In genomic region chr10:83022616-83023015, GRCm38 (mm10) we compare ENCODE assay signal across 22 mouse cellular contexts. TPM values are rescaled to one million over a fixed set of nuclear protein-coding genes. Genes with fewer than 3 reads are reported as not detected.
A peak's percentile ranks its signal among the peaks of the same experiment; 100 is the strongest.
DNase-seq lines count a peak whose midpoint lies in the region; ATAC-seq and TF ChIP-seq lines count a peak whose summit lies in the region.
"Had no signal": no experiment of that assay in that cellular context is flagged by ENCODE, and none has a peak within 500 bp of the region (broad histone marks: within the 10 kb centered on the region; RNA-seq: fewer than 3 reads in every experiment).

No protein-coding gene starts in this region.

- H3K27ac ChIP-seq in liver, embryonic 13.5 days = peak overlapping the region; percentile 98; the same call in 1 of the 2 replicates
- H3K27ac ChIP-seq in liver, embryonic 11.5 days (ENCODE audit: low read depth, low read length) = no peak overlapping the region
- peak overlapping the region; percentile 95 for H3K27ac ChIP-seq in liver, embryonic 15.5 days (replicated peaks)
- H3K27ac ChIP-seq in MEL (ENCODE audit: control insufficient read depth, low read depth, low read length) = no peak overlapping the region

- H3K79me2 ChIP-seq in MEL (ENCODE audit: control insufficient read depth, insufficient read depth, low read length, poor library complexity) = peaks cover 12% of the 10 kb centered on the region

- ATAC-seq in liver, embryonic 13.5 days (ENCODE audit: low read depth) = no peak
- no peak for ATAC-seq in liver, embryonic 11.5 days (replicated peaks; ENCODE audit: low FRiP score)
- ATAC-seq in liver, embryonic 15.5 days (ENCODE audit: insufficient read depth) = no peak
- ATAC-seq: activated CD4-positive, CD25-positive, alpha-beta regulatory T cell, adult 4 months; CD4-positive, CD25-positive, alpha-beta regulatory T cell, adult 4 months; Patski had no signal

- DNase-seq in liver, embryonic 13.5 days = no peak
- no peak for DNase-seq in liver, embryonic 11.5 days (ENCODE audit: low spot score)
- no peak for DNase-seq in liver
- peak; percentile 47 for DNase-seq in MEL (ENCODE audit: low read depth, low spot score)
- no peak for DNase-seq in heart, adult 8-10 months (ENCODE audit: low spot score)
- DNase-seq: adrenal gland, adult 2 months; adrenal gland, adult 8-10 months; adrenal gland, postnatal 10 days; adrenal gland, postnatal 14 days; adrenal gland, postnatal 25 days; adrenal gland, postnatal 36 days; B cell, adult 2 months; cerebellum, adult 11 months; cerebellum, adult 11-12 months; cerebellum, adult 18-20 months; cerebellum, adult 2 months had no signal

- TF ChIP-seq EP300 in MEL (IDR thresholded peaks at IDR 0.05; ENCODE audit: low read depth in 1 of 2, low read length in 2 of 2) = 0 out of 4 replicates have a peak, but pooled peaks of 1 of the 2 experiments have one; percentile 9

- no peaks in the 10 kb centered on the region for H3K27me3 ChIP-seq in liver, embryonic 13.5 days
- no peaks in the 10 kb centered on the region for H3K27me3 ChIP-seq in liver, embryonic 11.5 days (replicated peaks; ENCODE audit: control insufficient read depth, insufficient read depth, low read length)
- H3K27me3 ChIP-seq in liver, embryonic 15.5 days = no peaks in the 10 kb centered on the region
- no peaks in the 10 kb centered on the region for H3K27me3 ChIP-seq in MEL (ENCODE audit: control insufficient read depth in 1 of 2, insufficient read depth in 2 of 2, low read length in 2 of 2)
- H3K27me3 ChIP-seq: CH12.LX, Patski had no signal

- H3K9ac ChIP-seq in liver, embryonic 13.5 days = no peak overlapping the region
- no peak overlapping the region for H3K9ac ChIP-seq in liver, embryonic 11.5 days (ENCODE audit: low read depth, low read length)
- H3K9ac ChIP-seq in liver, embryonic 15.5 days = no peak overlapping the region
- no peak overlapping the region for H3K9ac ChIP-seq in MEL (ENCODE audit: control insufficient read depth, low read depth, low read length, poor library complexity, severe bottlenecking)

- no peaks in the 10 kb centered on the region; the same call in 1 of the 2 replicates for H3K36me3 ChIP-seq in liver, embryonic 13.5 days
- peaks cover 3% of the 10 kb centered on the region; the same call in 1 of the 2 replicates for H3K36me3 ChIP-seq in liver, embryonic 11.5 days (ENCODE audit: control insufficient read depth, insufficient read depth, low read length)
- no peaks in the 10 kb centered on the region for H3K36me3 ChIP-seq in liver, embryonic 15.5 days (replicated peaks)
- H3K36me3 ChIP-seq in MEL (ENCODE audit: control insufficient read depth in 1 of 2, insufficient read depth in 2 of 2, low read length in 2 of 2) = peaks cover 0 to 19% of the 10 kb centered on the region in 2 experiments; a peak in 2 of 4 replicates

- H3K4me1 ChIP-seq in liver, embryonic 13.5 days (replicated peaks) = peaks cover 74% of the 10 kb centered on the region
- H3K4me1 ChIP-seq in liver, embryonic 11.5 days (replicated peaks; ENCODE audit: control insufficient read depth, insufficient read depth, low read length) = peaks cover 43% of the 10 kb centered on the region
- peaks cover 57% of the 10 kb centered on the region for H3K4me1 ChIP-seq in liver, embryonic 15.5 days (replicated peaks)
- peaks cover 7 to 28% of the 10 kb centered on the region in 2 experiments for H3K4me1 ChIP-seq in MEL (ENCODE audit: control insufficient read depth in 1 of 2, insufficient read depth in 2 of 2, low read length in 2 of 2)

- no peak for TF ChIP-seq POLR2A in MEL (IDR thresholded peaks at IDR 0.05; ENCODE audit: control insufficient read depth in 1 of 2, insufficient read depth in 1 of 2, low read depth in 1 of 2, low read length in 2 of 2, poor library complexity in 1 of 2)

- no peaks in the 10 kb centered on the region for H3K9me3 ChIP-seq in liver, embryonic 13.5 days (replicated peaks)
- H3K9me3 ChIP-seq in liver, embryonic 11.5 days (ENCODE audit: control insufficient read depth, low read length) = no peaks in the 10 kb centered on the region
- no peaks in the 10 kb centered on the region for H3K9me3 ChIP-seq in liver, embryonic 15.5 days (replicated peaks)
- no peaks in the 10 kb centered on the region for H3K9me3 ChIP-seq in MEL (replicated peaks; ENCODE audit: insufficient read depth, low read length)
- H3K9me3 ChIP-seq: G1E had no signal

- no peak for TF ChIP-seq CTCF in MEL (IDR thresholded peaks at IDR 0.05 in 2 of 3, conservative IDR thresholded peaks at IDR 0.05 in 1 of 3; ENCODE audit: control insufficient read depth in 1 of 3, insufficient read depth in 1 of 3, low read depth in 2 of 3, low read length in 3 of 3, poor library complexity in 1 of 3, severe bottlenecking in 1 of 3)

- no peak for TF ChIP-seq RAD21 in MEL (IDR thresholded peaks at IDR 0.05; ENCODE audit: low read depth, low read length)

- no peak overlapping the region for H3K4me3 ChIP-seq in liver, embryonic 13.5 days (replicated peaks)
- H3K4me3 ChIP-seq in liver, embryonic 11.5 days (ENCODE audit: low read depth, low read length) = no peak overlapping the region
- H3K4me3 ChIP-seq in liver, embryonic 15.5 days (replicated peaks) = no peak overlapping the region
- no peak overlapping the region for H3K4me3 ChIP-seq in MEL (ENCODE audit: control insufficient read depth in 1 of 2, insufficient read depth in 1 of 2, low read depth in 2 of 2, low read length in 2 of 2)

- WGBS in liver, embryonic 13.5 days (ENCODE audit: insufficient replicate concordance) = 97% methylated on average over 1 of the region's 1 CpGs
- 91% methylated on average over 1 of the region's 1 CpGs for WGBS in liver, embryonic 11.5 days
- 80% methylated on average over 1 of the region's 1 CpGs for WGBS in liver, embryonic 15.5 days (ENCODE audit: insufficient replicate concordance)

- H3K4me2 ChIP-seq in liver, embryonic 13.5 days = no peak overlapping the region
- no peak overlapping the region for H3K4me2 ChIP-seq in liver, embryonic 11.5 days
- H3K4me2 ChIP-seq in liver, embryonic 15.5 days = no peak overlapping the region

TF ChIP-seq in MEL, 35 proteins besides CTCF, POLR2A, EP300 and RAD21:
- peak; percentile 12; the same call in 1 of the 2 replicates for TF ChIP-seq TAL1 (IDR thresholded peaks at IDR 0.05; ENCODE audit: low read length)
- no peak for TF ChIP-seq MAX (IDR thresholded peaks at IDR 0.05; ENCODE audit: low read length)
- no peak for TF ChIP-seq USF1 (IDR thresholded peaks at IDR 0.05; ENCODE audit: low read depth, low read length)
- peak; percentile 94 for TF ChIP-seq RCOR1 (IDR thresholded peaks at IDR 0.05; ENCODE audit: low read depth, low read length)
- TF ChIP-seq MAZ (IDR thresholded peaks at IDR 0.05; ENCODE audit: low read depth, low read length) = no peak
- TF ChIP-seq CHD1 (IDR thresholded peaks at IDR 0.05; ENCODE audit: low read depth, low read length) = no peak
- TF ChIP-seq ELF1 (IDR thresholded peaks at IDR 0.05; ENCODE audit: low read depth, low read length) = no peak

RNA-seq across cellular contexts. Expression of gene Chst11, which starts 37.3 kb away (rescaled TPM):
- polyA plus RNA-seq in liver, embryonic 13.5 days (2015; fragmentation: Nextera tagmentation; extraction: Ambion mirVana) = 1.2 and 1.3 TPM in 2 replicates
- 2.9 and 3.1 TPM in 2 replicates for polyA plus RNA-seq in liver, embryonic 11.5 days (2014; fragmentation: Nextera tagmentation; extraction: Ambion mirVana)
- polyA plus RNA-seq in liver, embryonic 15.5 days (2015; fragmentation: Nextera tagmentation; extraction: Ambion mirVana) = 1.2 TPM in 2 replicates
- total RNA-seq in MEL (2012; rRNA removed) = 3.1 and 4.5 TPM in 2 replicates
- polyA plus RNA-seq in MEL (2012; ENCODE audit: insufficient read depth in 1 of 2, insufficient read length in 2 of 2, low read depth in 1 of 2, low replicate concordance in 2 of 2, missing spikeins in 1 of 2) = 10 to 100 TPM in 1 of 2 experiments, not detected in 1; 10.6 TPM
- 1 to 10 TPM; 2.1 to 3.1 (median 2.7) TPM for total RNA-seq in heart, adult 8-10 months (2022)

Comparison
In these comparisons a context has a peak if more than half of its experiments do, and no peak if none do; other contexts are left out.
1. H3K27ac ChIP-seq: peak in liver, embryonic 13.5 days (single experiment) and liver, embryonic 15.5 days (single experiment); none in liver, embryonic 11.5 days (single experiment) and MEL (single experiment).